Mouse (Mus musculus) v-Abl transformed pro-B cells (cell line): ENCODE results near the gene Gm8165.
"Not testable (repeated sequence)": the region's sequence is repeated elsewhere in the genome, so short reads cannot be mapped to it uniquely, and the experiment has no call there.

Experiments used
- in situ Hi-C, 2 experiments: fragments of 400-800 bp; cut with MboI; formaldehyde crosslinking; loops; one replicate each; pipeline ENCODE4 v1.15.1; 2025; ENCODE audit not compliant: unreplicated experiment in 2 of 2

The Gm8165 gene

DNA sequence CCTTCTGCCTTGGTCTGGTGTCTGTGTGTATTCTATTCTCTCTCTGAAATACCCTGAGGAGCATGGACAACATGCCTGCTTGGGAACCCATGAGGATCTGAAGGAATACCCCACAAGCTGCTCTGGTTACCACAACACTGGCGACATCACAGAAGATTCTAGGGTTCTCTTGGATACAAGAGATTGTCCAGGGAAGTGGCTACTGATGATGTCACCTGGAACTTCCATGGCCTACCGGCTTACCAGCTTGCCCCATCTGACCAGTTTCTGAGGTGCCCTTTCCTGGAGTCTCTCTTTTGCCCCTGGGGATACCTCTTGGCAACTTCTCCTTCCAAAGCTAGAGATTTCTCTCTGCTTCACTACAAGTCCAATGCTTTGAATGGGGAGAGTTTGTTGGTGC is at the start of gene Gm8165:
Gene Gm8165 (minus strand): TSS at position 101 of the 400 bp plus-strand sequence.
- in situ Hi-C loops, result not testable (repeated sequence)

DNA sequence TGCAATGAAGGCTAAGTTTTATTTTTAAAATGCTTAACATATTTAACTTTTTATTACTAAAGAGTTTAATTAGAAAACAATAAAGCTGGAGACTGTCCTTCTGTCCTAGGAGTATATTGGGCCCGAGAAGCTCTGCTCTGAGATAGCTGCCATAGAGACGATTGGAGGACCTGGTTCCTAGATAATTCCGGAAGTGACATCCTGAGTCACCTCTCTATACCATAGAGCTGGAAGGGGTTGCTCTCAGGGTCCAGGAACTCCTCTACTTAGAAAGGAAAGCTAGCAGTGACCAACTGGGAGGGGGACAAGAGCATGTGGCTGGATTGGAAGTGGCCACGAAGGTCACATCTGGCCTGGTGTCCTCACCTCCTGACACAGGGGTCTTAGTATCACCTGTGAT is 20.6 kb upstream of the Gm8165 start, which contains the start of gene Gm7324:
Gene Gm7324 (plus strand): TSS at position 208 of the 400 bp plus-strand sequence.
- in situ Hi-C loops, result not testable (repeated sequence)
